ENCODE assay signal across 14 mouse cellular contexts in the genomic region with DNA sequence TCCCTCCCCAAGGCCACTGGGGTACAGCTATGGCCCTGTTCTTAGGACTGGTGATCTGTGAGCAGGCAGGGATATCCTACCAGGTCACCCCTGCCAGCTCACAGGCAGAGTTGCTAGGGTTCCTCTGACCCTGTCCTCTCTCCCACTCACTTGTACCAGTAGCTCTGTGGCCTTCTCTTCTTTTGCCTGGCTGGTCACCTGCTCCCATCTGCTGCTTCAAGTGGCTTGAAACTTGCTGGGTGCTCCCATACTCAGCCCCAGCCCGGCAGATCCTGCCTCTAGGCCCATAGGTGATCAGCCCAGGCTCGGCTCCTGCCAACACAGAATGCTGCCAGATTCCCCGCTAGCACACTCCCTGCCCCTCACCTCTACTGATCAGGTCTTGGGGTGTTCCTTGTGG. TPM values are rescaled to one million over a fixed set of nuclear protein-coding genes. Genes with fewer than 3 reads are reported as not detected.
A peak's percentile ranks its signal among the peaks of the same experiment; 100 is the strongest.
DNase-seq lines count a peak whose midpoint lies in the region; ATAC-seq and TF ChIP-seq lines count a peak whose summit lies in the region.
"Had no signal": no experiment of that assay in that cellular context is flagged by ENCODE, and none has a peak within 500 bp of the region (broad histone marks: within the 10 kb centered on the region; RNA-seq: fewer than 3 reads in every experiment).

No protein-coding gene starts in this region.

- peaks cover 9% of the 10 kb centered on the region; the same call in 1 of the 2 replicates for H3K36me3 ChIP-seq in hindbrain, embryonic 13.5 days
- H3K36me3 ChIP-seq in hindbrain, embryonic 16.5 days (ENCODE audit: control insufficient read depth, insufficient read depth, low read length) = peaks cover 2% of the 10 kb centered on the region
- no peaks in the 10 kb centered on the region for H3K36me3 ChIP-seq in midbrain, embryonic 11.5 days (ENCODE audit: control insufficient read depth, insufficient read depth, low read length)
- peaks cover 4% of the 10 kb centered on the region; the same call in 1 of the 2 replicates for H3K36me3 ChIP-seq in midbrain, embryonic 16.5 days (ENCODE audit: control insufficient read depth, insufficient read depth, low read length)
- H3K36me3 ChIP-seq in limb, embryonic 11.5 days (ENCODE audit: control insufficient read depth, insufficient read depth, low read length) = no peaks in the 10 kb centered on the region
- H3K36me3 ChIP-seq: hindbrain, embryonic 12.5 days had no signal

- ATAC-seq in hindbrain, embryonic 13.5 days (ENCODE audit: low FRiP score) = no peak
- ATAC-seq in hindbrain, embryonic 16.5 days = no peak
- no peak for ATAC-seq in midbrain, embryonic 11.5 days (ENCODE audit: low FRiP score)
- ATAC-seq in midbrain, embryonic 16.5 days = no peak
- 0 out of 2 replicates have a peak, but pooled peaks have one; percentile 19 for ATAC-seq in limb, embryonic 11.5 days (ENCODE audit: insufficient number of reproducible peaks, low FRiP score, low TSS enrichment, low read depth)
- ATAC-seq: intestine, postnatal 0 days had no signal

- TF ChIP-seq POLR2A in brain, embryonic 14.5 days (IDR thresholded peaks at IDR 0.05; ENCODE audit: borderline replicate concordance, extremely low read depth, insufficient read depth, insufficient read length, poor library complexity, severe bottlenecking) = no peak

- no peak overlapping the region for H3K4me3 ChIP-seq in hindbrain, embryonic 13.5 days
- no peak overlapping the region for H3K4me3 ChIP-seq in hindbrain, embryonic 16.5 days (ENCODE audit: low read length)
- H3K4me3 ChIP-seq in midbrain, embryonic 11.5 days (ENCODE audit: low read depth, low read length) = no peak overlapping the region
- H3K4me3 ChIP-seq in midbrain, embryonic 16.5 days (ENCODE audit: low read depth, low read length) = no peak overlapping the region
- no peak overlapping the region for H3K4me3 ChIP-seq in limb, embryonic 11.5 days (ENCODE audit: low read depth, low read length)
- H3K4me3 ChIP-seq: embryonic facial prominence, embryonic 13.5 days; heart, adult 2 months; hindbrain, embryonic 12.5 days had no signal

- H3K4me1 ChIP-seq in hindbrain, embryonic 13.5 days (replicated peaks) = peaks cover 19% of the 10 kb centered on the region
- no peaks in the 10 kb centered on the region; the same call in 1 of the 2 replicates for H3K4me1 ChIP-seq in hindbrain, embryonic 16.5 days (ENCODE audit: control insufficient read depth, insufficient read depth, low read depth, low read length)
- H3K4me1 ChIP-seq in midbrain, embryonic 11.5 days (ENCODE audit: control insufficient read depth, insufficient read depth, low read length) = peaks cover 10% of the 10 kb centered on the region
- no peaks in the 10 kb centered on the region for H3K4me1 ChIP-seq in midbrain, embryonic 16.5 days (ENCODE audit: control insufficient read depth, insufficient read depth, low read length)
- H3K4me1 ChIP-seq in limb, embryonic 11.5 days (ENCODE audit: control insufficient read depth, insufficient read depth, low read length) = peaks cover 11% of the 10 kb centered on the region

- H3K27ac ChIP-seq in hindbrain, embryonic 13.5 days = no peak overlapping the region
- no peak overlapping the region; the same call in 1 of the 2 replicates for H3K27ac ChIP-seq in hindbrain, embryonic 16.5 days (ENCODE audit: low read depth, low read length)
- no peak overlapping the region for H3K27ac ChIP-seq in midbrain, embryonic 11.5 days (ENCODE audit: low read depth, low read length)
- H3K27ac ChIP-seq in midbrain, embryonic 16.5 days (ENCODE audit: low read length) = no peak overlapping the region
- no peak overlapping the region for H3K27ac ChIP-seq in limb, embryonic 11.5 days (replicated peaks; ENCODE audit: low read depth, low read length)
- H3K27ac ChIP-seq: heart, adult 2 months; liver, embryonic 14.5 days had no signal

- WGBS in hindbrain, embryonic 13.5 days = 51% methylated on average over 3 of the region's 3 CpGs
- WGBS in hindbrain, embryonic 16.5 days = 55% methylated on average over 3 of the region's 3 CpGs
- 63% methylated on average over 3 of the region's 3 CpGs for WGBS in midbrain, embryonic 11.5 days
- WGBS in midbrain, embryonic 16.5 days = 61% methylated on average over 3 of the region's 3 CpGs
- 72% methylated on average over 3 of the region's 3 CpGs for WGBS in limb, embryonic 11.5 days

- no peak for TF ChIP-seq CTCF in brain, embryonic 14.5 days (IDR thresholded peaks at IDR 0.05; ENCODE audit: borderline replicate concordance, extremely low read depth, insufficient read depth, insufficient read length)

- H3K9me3 ChIP-seq in hindbrain, embryonic 13.5 days = no peaks in the 10 kb centered on the region
- H3K9me3 ChIP-seq in hindbrain, embryonic 16.5 days (ENCODE audit: control insufficient read depth, low read length) = no peaks in the 10 kb centered on the region
- no peaks in the 10 kb centered on the region for H3K9me3 ChIP-seq in midbrain, embryonic 11.5 days (ENCODE audit: control insufficient read depth, low read length)
- no peaks in the 10 kb centered on the region for H3K9me3 ChIP-seq in midbrain, embryonic 16.5 days (replicated peaks; ENCODE audit: control insufficient read depth, low read length, poor library complexity, severe bottlenecking)
- H3K9me3 ChIP-seq in limb, embryonic 11.5 days (ENCODE audit: control insufficient read depth, low read length) = no peaks in the 10 kb centered on the region
- H3K9me3 ChIP-seq: embryonic facial prominence, embryonic 13.5 days; hindbrain, embryonic 12.5 days had no signal

- no peaks in the 10 kb centered on the region for H3K27me3 ChIP-seq in hindbrain, embryonic 13.5 days
- H3K27me3 ChIP-seq in hindbrain, embryonic 16.5 days (replicated peaks; ENCODE audit: control insufficient read depth, insufficient read depth, low read length) = no peaks in the 10 kb centered on the region
- H3K27me3 ChIP-seq in midbrain, embryonic 11.5 days (ENCODE audit: control insufficient read depth, insufficient read depth, low read length) = no peaks in the 10 kb centered on the region
- no peaks in the 10 kb centered on the region for H3K27me3 ChIP-seq in midbrain, embryonic 16.5 days (ENCODE audit: control insufficient read depth, insufficient read depth, low read depth, low read length)
- no peaks in the 10 kb centered on the region for H3K27me3 ChIP-seq in limb, embryonic 11.5 days (ENCODE audit: control insufficient read depth, insufficient read depth, low read length)
- H3K27me3 ChIP-seq: embryonic facial prominence, embryonic 13.5 days; hindbrain, embryonic 12.5 days had no signal

- peak overlapping the region; percentile 43; the same call in 1 of the 2 replicates for H3K9ac ChIP-seq in hindbrain, embryonic 13.5 days
- H3K9ac ChIP-seq in hindbrain, embryonic 16.5 days (ENCODE audit: low read depth, low read length) = no peak overlapping the region
- peak overlapping the region; percentile 1; the same call in 1 of the 2 replicates for H3K9ac ChIP-seq in midbrain, embryonic 11.5 days (ENCODE audit: low read length)
- H3K9ac ChIP-seq in midbrain, embryonic 16.5 days (ENCODE audit: low read depth, low read length) = no peak overlapping the region
- H3K9ac ChIP-seq in limb, embryonic 11.5 days (ENCODE audit: low read length) = no peak overlapping the region
- H3K9ac ChIP-seq: embryonic facial prominence, embryonic 13.5 days; hindbrain, embryonic 12.5 days; liver, embryonic 14.5 days had no signal

- DNase-seq in midbrain, embryonic 11.5 days (ENCODE audit: low spot score, missing footprints) = no peak
- peak; percentile 23 for DNase-seq in brain, embryonic 14.5 days (ENCODE audit: low read depth)
- no peak for DNase-seq in limb, embryonic 11.5 days (ENCODE audit: low spot score)
- no peak for DNase-seq in spleen, postnatal 14 days (ENCODE audit: low spot score in 2 of 2)
- DNase-seq in spleen, postnatal 4 days (ENCODE audit: low spot score in 2 of 2) = no peak
- DNase-seq: heart, adult 2 months; thymus, postnatal 36 days had no signal

- no peak overlapping the region for H3K4me2 ChIP-seq in hindbrain, embryonic 13.5 days
- no peak overlapping the region for H3K4me2 ChIP-seq in hindbrain, embryonic 16.5 days (ENCODE audit: low read length)
- H3K4me2 ChIP-seq in midbrain, embryonic 11.5 days = no peak overlapping the region
- H3K4me2 ChIP-seq in midbrain, embryonic 16.5 days (ENCODE audit: low read length) = no peak overlapping the region
- no peak overlapping the region for H3K4me2 ChIP-seq in limb, embryonic 11.5 days (ENCODE audit: low read depth, severe bottlenecking)
- H3K4me2 ChIP-seq: embryonic facial prominence, embryonic 13.5 days; hindbrain, embryonic 12.5 days had no signal

RNA-seq across cellular contexts. Expression of gene Fance, which starts 12.5 kb away (rescaled TPM):
- polyA plus RNA-seq in hindbrain, embryonic 13.5 days (2015; fragmentation: Nextera tagmentation; extraction: Ambion mirVana) = 21.9 and 24.2 TPM in 2 replicates
- polyA plus RNA-seq in hindbrain, embryonic 16.5 days (2015; fragmentation: Nextera tagmentation; extraction: Ambion mirVana) = 25.0 and 25.7 TPM in 2 replicates
- polyA plus RNA-seq in midbrain, embryonic 11.5 days (2014; fragmentation: Nextera tagmentation; extraction: Ambion mirVana) = 18.5 and 19.5 TPM in 2 replicates
- 25.2 and 26.3 TPM in 2 replicates for polyA plus RNA-seq in midbrain, embryonic 16.5 days (2015; fragmentation: Nextera tagmentation; extraction: Ambion mirVana)
- polyA plus RNA-seq in brain, embryonic 14.5 days (2012; rRNA removed) = 14.2 and 19.6 TPM in 2 replicates
- 27.3 and 29.4 TPM in 2 replicates for polyA plus RNA-seq in limb, embryonic 11.5 days (2014; fragmentation: Nextera tagmentation; extraction: Ambion mirVana)

RNA-seq across cellular contexts. Expression of gene Rpl10a, which starts 27.4 kb away (rescaled TPM):
- 336 and 366 TPM in 2 replicates for polyA plus RNA-seq in hindbrain, embryonic 13.5 days (2015; fragmentation: Nextera tagmentation; extraction: Ambion mirVana)
- 287 and 323 TPM in 2 replicates for polyA plus RNA-seq in hindbrain, embryonic 16.5 days (2015; fragmentation: Nextera tagmentation; extraction: Ambion mirVana)
- polyA plus RNA-seq in midbrain, embryonic 11.5 days (2014; fragmentation: Nextera tagmentation; extraction: Ambion mirVana) = 465 and 471 TPM in 2 replicates
- polyA plus RNA-seq in midbrain, embryonic 16.5 days (2015; fragmentation: Nextera tagmentation; extraction: Ambion mirVana) = 304 and 312 TPM in 2 replicates
- polyA plus RNA-seq in brain, embryonic 14.5 days (2012; rRNA removed) = 1,651 and 1,905 TPM in 2 replicates
- 616 TPM in 2 replicates for polyA plus RNA-seq in limb, embryonic 11.5 days (2014; fragmentation: Nextera tagmentation; extraction: Ambion mirVana)

RNA-seq across cellular contexts. Expression of gene Tead3, which starts 49.8 kb away (rescaled TPM):
- polyA plus RNA-seq in hindbrain, embryonic 13.5 days (2015; fragmentation: Nextera tagmentation; extraction: Ambion mirVana) = 1.8 and 2.0 TPM in 2 replicates
- 1.4 and 2.0 TPM in 2 replicates for polyA plus RNA-seq in hindbrain, embryonic 16.5 days (2015; fragmentation: Nextera tagmentation; extraction: Ambion mirVana)
- polyA plus RNA-seq in midbrain, embryonic 11.5 days (2014; fragmentation: Nextera tagmentation; extraction: Ambion mirVana) = 3.5 and 3.7 TPM in 2 replicates
- 1.3 and 1.4 TPM in 2 replicates for polyA plus RNA-seq in midbrain, embryonic 16.5 days (2015; fragmentation: Nextera tagmentation; extraction: Ambion mirVana)
- polyA plus RNA-seq in brain, embryonic 14.5 days (2012; rRNA removed) = 15.6 and 16.4 TPM in 2 replicates
- polyA plus RNA-seq in limb, embryonic 11.5 days (2014; fragmentation: Nextera tagmentation; extraction: Ambion mirVana) = 10.0 and 10.6 TPM in 2 replicates

Comparison
In these comparisons a context has a peak if more than half of its experiments do, and no peak if none do; other contexts are left out.
1. H3K9ac ChIP-seq: peak in hindbrain, embryonic 13.5 days (single experiment) and midbrain, embryonic 11.5 days (single experiment); none in hindbrain, embryonic 16.5 days (single experiment), midbrain, embryonic 16.5 days (single experiment) and limb, embryonic 11.5 days (single experiment).